Mouse (Mus musculus): Measurements from ENCODE around the gene Specc1l. TPM values are rescaled to one million over a fixed set of nuclear protein-coding genes. Genes with fewer than 3 reads are reported as not detected.

The Specc1l gene
- polyA plus RNA-seq (2012; ENCODE audit: low replicate concordance): 3.0 and 7.6 TPM in 2 replicates

DNA sequence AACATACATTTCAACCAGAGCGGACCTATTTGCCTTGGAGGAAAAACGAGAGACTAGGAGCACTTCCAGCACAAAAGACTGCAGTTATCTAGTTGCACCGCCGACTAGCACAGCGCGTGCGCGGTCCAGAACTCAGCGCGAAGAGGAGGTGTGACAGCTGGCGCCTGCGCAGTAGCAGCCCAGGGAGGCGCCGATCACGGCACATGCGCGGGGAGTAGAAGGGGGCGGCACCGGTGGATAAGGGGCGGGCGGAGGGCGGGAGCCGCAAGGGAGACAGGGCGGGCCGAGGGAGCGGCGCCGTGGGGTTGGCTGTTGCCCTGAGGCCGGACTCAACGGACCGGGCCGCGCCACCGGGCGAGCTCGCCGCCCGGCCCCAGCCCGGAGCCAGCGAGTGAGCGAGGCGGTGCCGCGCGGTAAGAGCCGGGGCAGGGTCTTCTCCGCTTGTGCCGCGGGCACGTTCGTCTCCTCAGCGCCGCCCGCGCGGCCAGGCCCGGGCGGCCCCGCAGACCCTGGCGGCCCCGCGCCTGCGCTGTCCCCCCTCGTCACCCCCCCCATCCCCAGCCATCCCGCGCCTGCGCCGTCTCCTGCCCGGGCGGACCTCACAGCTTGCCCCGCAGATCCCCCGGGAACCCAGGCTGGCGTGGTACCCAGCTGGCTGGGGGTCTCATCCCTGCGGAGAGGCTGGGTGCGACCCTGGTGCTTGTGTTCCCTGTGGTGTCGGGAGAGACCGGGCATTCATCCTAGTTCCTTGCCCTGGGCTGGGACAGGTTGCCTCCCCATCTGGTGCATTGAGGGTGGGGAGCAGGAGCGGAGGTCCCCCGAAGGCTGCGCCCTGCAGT is at the start of gene Specc1l:
TSS of gene Specc1l (plus strand) at position 267 of the 839 bp plus-strand sequence.

DNA sequence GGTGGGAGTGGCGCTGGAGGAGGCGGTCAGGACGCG is 104.8 kb downstream of the Specc1l start, which contains the start of gene Adora2a:
TSS of gene Adora2a (plus strand) at position 6 of the 36 bp plus-strand sequence.

Other genes with a start within 250 kb of the Specc1l start
- gene Gnaz, start 244.9 kb upstream of the Specc1l start, polyA plus RNA-seq (2012; ENCODE audit: low replicate concordance): 0.55 and 3.7 TPM in 2 replicates
- not detected in 2 replicates for gene Rsph14, start 179.5 kb upstream of the Specc1l start, polyA plus RNA-seq (2012; ENCODE audit: low replicate concordance)
- 0.16 TPM in 1 of 2 replicates, not detected in the other for gene Rab36, start 175.0 kb upstream of the Specc1l start, polyA plus RNA-seq (2012; ENCODE audit: low replicate concordance)
- gene Bcr, start 151.5 kb upstream of the Specc1l start, polyA plus RNA-seq (2012; ENCODE audit: low replicate concordance): 1.9 and 3.1 TPM in 2 replicates
- gene Adora2a, start 104.8 kb downstream of the Specc1l start, polyA plus RNA-seq (2012; ENCODE audit: low replicate concordance): 1.5 and 2.7 TPM in 2 replicates
- gene Upb1, start 189.0 kb downstream of the Specc1l start, polyA plus RNA-seq (2012; ENCODE audit: low replicate concordance): 0.12 and 0.63 TPM in 2 replicates

All from leukemia stem cell, adult 10-12 weeks (primary cell).